Mouse (Mus musculus) MEL (cell line): ENCODE results near the gene Frmd4a. TPM values are rescaled to one million over a fixed set of nuclear protein-coding genes. Genes with fewer than 3 reads are reported as not detected.

Source experiments
- DNase-seq: peaks from one replicate; pipeline ENCODE4 v3.0.0; 2011; ENCODE audit warnings: low read depth, low spot score
- H3K27ac ChIP-seq: 2 replicates; pipeline ENCODE4 v1.5.1; 2012; ENCODE audit warnings: low read depth, mild to moderate bottlenecking, control low read depth, low read length, moderate library complexity; ENCODE audit not compliant: control insufficient read depth
- H3K27me3 ChIP-seq, 2 experiments: fragments of 150-350 bp in 1 of 2; sonication (generic) in 1 of 2; 2 replicates each; pipeline ENCODE4 v1.6.1; 2012; ENCODE audit warnings: low read length in 2 of 2, mild to moderate bottlenecking in 2 of 2, improper control_type of control experiment in 1 of 2, moderate library complexity in 1 of 2; ENCODE audit not compliant: insufficient read depth in 2 of 2, control insufficient read depth in 1 of 2
- H3K36me3 ChIP-seq, 2 experiments: 2 replicates each; pipeline ENCODE4 v1.6.1; 2012 to 2014; ENCODE audit warnings: low read length in 2 of 2, improper control_type of control experiment in 1 of 2, inconsistent platforms in 1 of 2, mild to moderate bottlenecking in 1 of 2; ENCODE audit not compliant: insufficient read depth in 2 of 2, control insufficient read depth in 1 of 2
- H3K4me1 ChIP-seq, 2 experiments: fragments of 150-350 bp in 1 of 2; sonication (generic) in 1 of 2; 2 replicates each; pipeline ENCODE4 v1.6.1; 2012; ENCODE audit warnings: low read length in 2 of 2, improper control_type of control experiment in 1 of 2, mild to moderate bottlenecking in 1 of 2; ENCODE audit not compliant: insufficient read depth in 2 of 2, control insufficient read depth in 1 of 2
- H3K4me3 ChIP-seq, 2 experiments: fragments of 150-350 bp in 1 of 2; sonication (generic) in 1 of 2; 2 replicates each; pipeline ENCODE4 v1.5.1; 2012; ENCODE audit warnings: low read depth in 2 of 2, low read length in 2 of 2, mild to moderate bottlenecking in 2 of 2, moderate library complexity in 2 of 2, control low read depth in 1 of 2, improper control_type of control experiment in 1 of 2; ENCODE audit not compliant: control insufficient read depth in 1 of 2, insufficient read depth in 1 of 2
- H3K79me2 ChIP-seq: 2 replicates; pipeline ENCODE4 v1.6.1; 2012; ENCODE audit warnings: mild to moderate bottlenecking, low read length, moderate library complexity; ENCODE audit not compliant: control insufficient read depth, poor library complexity, insufficient read depth
- H3K9ac ChIP-seq: 2 replicates; pipeline ENCODE4 v1.6.1; 2012; ENCODE audit warnings: low read depth, mild to moderate bottlenecking, control low read depth, low read length, moderate library complexity; ENCODE audit not compliant: control insufficient read depth, poor library complexity, severe bottlenecking
- H3K9me3 ChIP-seq: fragments of 150-350 bp; sonication (generic); replicated peaks from 2 replicates; pipeline ENCODE4 v1.6.1; 2012; ENCODE audit warnings: mild to moderate bottlenecking, low read length, improper control_type of control experiment, moderate library complexity; ENCODE audit not compliant: insufficient read depth
- BHLHE40 ChIP-seq: IDR thresholded peaks from 2 replicates; pipeline ENCODE4 v1.6.1; 2012; ENCODE audit warnings: low read depth, mild to moderate bottlenecking, inconsistent platforms, low read length, improper control_type of control experiment, borderline replicate concordance
- E2F4 ChIP-seq: IDR thresholded peaks from 2 replicates; pipeline ENCODE4 v1.6.1; 2011; ENCODE audit warnings: low read depth, low read length, improper control_type of control experiment, borderline replicate concordance
- EP300 ChIP-seq, 2 experiments: IDR thresholded peaks; 2 replicates each; pipeline ENCODE4 v1.6.1; 2011; ENCODE audit warnings: improper control_type of control experiment in 2 of 2, low read length in 2 of 2, low read depth in 1 of 2, mild to moderate bottlenecking in 1 of 2
- GATA1 ChIP-seq: IDR thresholded peaks from 2 replicates; pipeline ENCODE4 v1.6.1; 2011; ENCODE audit warnings: low read depth, low read length, improper control_type of control experiment
- HCFC1 ChIP-seq: IDR thresholded peaks from 2 replicates; pipeline ENCODE4 v1.6.1; 2012; ENCODE audit warnings: low read depth, mild to moderate bottlenecking, inconsistent platforms, low read length, improper control_type of control experiment, moderate library complexity
- MAFK ChIP-seq: IDR thresholded peaks from 2 replicates; pipeline ENCODE4 v1.6.1; 2011; ENCODE audit warnings: low read depth, mild to moderate bottlenecking, low read length, improper control_type of control experiment, borderline replicate concordance
- MXI1 ChIP-seq: IDR thresholded peaks from 2 replicates; pipeline ENCODE4 v1.6.1; 2011; ENCODE audit warnings: mild to moderate bottlenecking, low read depth, low read length, improper control_type of control experiment
- MYC ChIP-seq: IDR thresholded peaks from 2 replicates; pipeline ENCODE4 v1.6.1; 2011; ENCODE audit warnings: low read depth, mild to moderate bottlenecking, low read length, improper control_type of control experiment, moderate library complexity
- POLR2AphosphoS2 ChIP-seq: IDR thresholded peaks from 2 replicates; pipeline ENCODE4 v1.6.1; 2011; ENCODE audit warnings: low read length, improper control_type of control experiment
- RAD21 ChIP-seq: IDR thresholded peaks from 2 replicates; pipeline ENCODE4 v1.6.1; 2011; ENCODE audit warnings: mild to moderate bottlenecking, low read depth, low read length, improper control_type of control experiment
- SMC3 ChIP-seq: IDR thresholded peaks from 2 replicates; pipeline ENCODE4 v1.6.1; 2011; ENCODE audit warnings: low read depth, low read length, improper control_type of control experiment
- TBP ChIP-seq: IDR thresholded peaks from 2 replicates; pipeline ENCODE4 v1.8.0; 2011; ENCODE audit warnings: low read depth, low read length, improper control_type of control experiment
- UBTF ChIP-seq: IDR thresholded peaks from 2 replicates; pipeline ENCODE4 v1.6.1; 2012; ENCODE audit warnings: low read depth, mild to moderate bottlenecking, inconsistent platforms, low read length, improper control_type of control experiment, moderate library complexity, borderline replicate concordance; ENCODE audit not compliant: insufficient read depth
- USF1 ChIP-seq: IDR thresholded peaks from 2 replicates; pipeline ENCODE4 v1.6.1; 2014; ENCODE audit warnings: low read depth, mild to moderate bottlenecking, inconsistent platforms, low read length, improper control_type of control experiment, moderate library complexity
- USF2 ChIP-seq, 2 experiments: IDR thresholded peaks; 2 replicates each; pipeline ENCODE4 v1.6.1; 2011 to 2012; ENCODE audit warnings: improper control_type of control experiment in 2 of 2, low read length in 2 of 2, borderline replicate concordance in 1 of 2, inconsistent platforms in 1 of 2, low read depth in 1 of 2, mild to moderate bottlenecking in 1 of 2; ENCODE audit not compliant: insufficient read depth in 1 of 2
- ZC3H11A ChIP-seq: IDR thresholded peaks from 2 replicates; pipeline ENCODE4 v1.6.1; 2012; ENCODE audit warnings: low read depth, mild to moderate bottlenecking, inconsistent platforms, low read length, improper control_type of control experiment
- ZMIZ1 ChIP-seq: IDR thresholded peaks from 2 replicates; pipeline ENCODE4 v1.6.1; 2012; ENCODE audit warnings: low read depth, mild to moderate bottlenecking, inconsistent platforms, low read length, improper control_type of control experiment, moderate library complexity
- ZNF384 ChIP-seq: IDR thresholded peaks from 2 replicates; pipeline ENCODE4 v1.6.1; 2012; ENCODE audit warnings: low read depth, mild to moderate bottlenecking, inconsistent platforms, low read length, improper control_type of control experiment
- polyA plus RNA-seq, 2 experiments: library from polyadenylated mRNA; stranded (reverse) in 1 of 2; unstranded in 1 of 2; fragments of >175 nt in 1 of 2; fragments of >200 nt in 1 of 2; gene quantifications; 2 replicates each; pipeline versions ENCODE4 v1.2.1 to v1.2.4; 2012; ENCODE audit warnings: low replicate concordance in 2 of 2, low read depth in 1 of 2; ENCODE audit not compliant: insufficient read length in 2 of 2, insufficient read depth in 1 of 2, missing spikeins in 1 of 2
- total RNA-seq: library from RNA; depleted of rRNA; stranded (reverse); fragments of 300-350 nt; gene quantifications from 2 replicates; pipeline ENCODE4 v1.2.3, GENCODE M21; 2012

Gene Frmd4a
- total and polyA plus RNA-seq, 3 experiments: 6.4 to 14.4 TPM; not detected in 1

DNA sequence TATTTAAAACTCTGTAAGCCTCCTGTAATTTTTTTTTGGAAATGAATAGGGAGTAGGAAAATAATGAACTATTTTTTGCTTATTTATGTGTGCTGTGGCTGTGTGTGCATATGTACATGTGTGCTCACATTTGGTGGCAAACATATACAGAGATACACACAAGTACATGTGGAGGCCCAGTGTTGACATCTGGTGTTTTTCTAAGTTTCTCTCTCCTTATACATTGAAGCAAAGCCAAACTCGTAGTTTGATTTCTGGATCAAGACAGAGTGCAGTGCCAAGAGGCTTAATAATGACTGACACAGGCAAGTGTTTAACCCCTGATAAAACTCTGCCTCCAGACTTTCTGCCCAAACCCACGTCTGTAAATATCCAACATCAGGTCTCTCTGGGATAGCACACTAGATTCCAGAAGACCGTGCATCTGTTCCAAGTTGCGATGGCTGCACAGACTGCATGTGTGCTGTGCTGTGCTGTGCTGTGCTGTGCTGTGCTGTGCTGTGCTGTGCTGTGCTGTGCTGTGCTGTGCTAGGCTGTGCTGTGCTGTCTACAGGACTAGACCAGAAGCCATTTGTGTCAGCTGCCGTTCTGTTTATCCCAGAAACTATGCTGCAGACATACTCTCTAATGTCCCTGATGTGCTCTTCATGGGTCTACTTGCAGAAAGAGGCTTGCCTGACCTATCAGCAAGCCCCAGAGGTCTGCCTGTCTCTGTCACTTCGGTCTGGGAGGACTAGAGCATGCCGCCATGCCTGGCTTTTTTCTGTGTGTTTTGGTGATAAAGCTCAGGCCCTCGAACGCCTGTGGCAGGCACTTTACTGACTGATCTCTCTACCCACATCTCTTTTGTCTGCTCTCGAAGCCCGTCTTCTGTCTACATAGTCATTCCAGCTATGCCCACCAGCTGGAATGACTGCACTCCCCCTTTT, 437.8 kb downstream of the Frmd4a start:
- H3K79me2 ChIP-seq: no peaks in the 10 kb centered on the region
- H3K27ac ChIP-seq: no peak overlapping the region
- peaks cover 0 to 1% of the 10 kb centered on the region in 2 experiments; a peak in 3 of 4 replicates for H3K27me3 ChIP-seq
- no peaks in the 10 kb centered on the region for H3K4me1 ChIP-seq
- H3K36me3 ChIP-seq: no peaks in the 10 kb centered on the region
- TF ChIP-seq RAD21 (no peak), SMC3 (no peak), ZC3H11A (no peak), POLR2AphosphoS2 (no peak), MAFK (no peak), UBTF (no peak), USF1 (no peak), ZNF384 (no peak), BHLHE40 (no peak), ZMIZ1 (no peak), MYC (no peak)
- TF ChIP-seq, all 39 proteins: peak for 0
- Histone ChIP-seq H3K9me3 (no peaks in the 10 kb centered on the region), H3K9ac (no peak overlapping the region), H3K4me3 (no peak overlapping the region)
- no peak for DNase-seq

DNA sequence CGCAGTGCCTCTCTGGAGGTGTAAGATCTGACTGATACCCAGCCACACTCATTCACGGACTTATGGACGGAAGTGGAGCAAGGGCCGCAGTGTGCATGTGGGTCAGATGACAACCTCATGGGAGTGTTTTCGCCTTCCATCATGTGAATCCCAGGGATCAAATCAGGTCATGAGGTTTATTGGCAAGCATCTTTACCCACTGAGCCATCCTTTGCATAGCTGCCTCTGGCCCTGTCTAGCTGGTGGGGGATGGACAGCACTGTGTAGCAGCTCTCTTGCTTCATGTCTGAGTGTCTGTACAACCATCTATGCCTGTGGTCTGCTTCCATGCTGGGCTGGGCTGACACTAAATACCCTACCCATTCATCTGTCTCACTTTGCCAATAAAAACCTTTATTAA, 443.4 kb downstream of the Frmd4a start:
- Histone ChIP-seq H3K4me1 (no peaks in the 10 kb centered on the region), H3K36me3 (no peaks in the 10 kb centered on the region)
- TF ChIP-seq USF2 (IDR thresholded peaks at IDR 0.05; ENCODE audit: borderline replicate concordance in 1 of 2, insufficient read depth in 1 of 2, low read depth in 1 of 2, low read length in 2 of 2) (no peak), HCFC1 (no peak), E2F4 (no peak), ZNF384 (no peak), ZMIZ1 (no peak), USF1 (no peak), TBP (no peak), GATA1 (no peak), EP300 (IDR thresholded peaks at IDR 0.05; ENCODE audit: low read depth in 1 of 2, low read length in 2 of 2) (no peak), MXI1 (no peak), POLR2AphosphoS2 (no peak)

More for the DNA sequence above, 443.4 kb downstream of the Frmd4a start:
- Histone ChIP-seq H3K9me3 (no peaks in the 10 kb centered on the region), H3K27me3 (peaks cover 0 to 2% of the 10 kb centered on the region in 2 experiments; a peak in 3 of 4 replicates), H3K4me3 (no peak overlapping the region), H3K27ac (no peak overlapping the region), H3K9ac (no peak overlapping the region), H3K79me2 (no peaks in the 10 kb centered on the region)
- no peak for DNase-seq
